Mouse (Mus musculus) stomach, embryonic 14.5 days (tissue): ENCODE results near the gene Cenpu. TPM values are rescaled to one million over a fixed set of nuclear protein-coding genes. Genes with fewer than 3 reads are reported as not detected.

Experiments
- ATAC-seq: fragments of 200-750 bp; cut with Nextera tagmentation; 2 replicates; pipeline ENCODE4 v1.8.0; 2017; ENCODE audit warnings: low read depth, moderate TSS enrichment; ENCODE audit not compliant: insufficient number of reproducible peaks, insufficient read depth, low FRiP score
- H3K27ac ChIP-seq: fragments of 300-500 bp; sonication (generic); 2 replicates; pipeline ENCODE4 v1.5.1; 2014; ENCODE audit warnings: mild to moderate bottlenecking, low read length, moderate library complexity, mixed read lengths
- H3K27me3 ChIP-seq: fragments of 300-500 bp; sonication (generic); 2 replicates; pipeline ENCODE4 v1.6.1; 2014; ENCODE audit warnings: low read length, control low read depth, mixed read lengths; ENCODE audit not compliant: control insufficient read depth, insufficient read depth
- H3K36me3 ChIP-seq: fragments of 300-500 bp; sonication (generic); 2 replicates; pipeline ENCODE4 v1.6.1; 2014; ENCODE audit warnings: mild to moderate bottlenecking, control low read depth, low read length, moderate library complexity, mixed read lengths; ENCODE audit not compliant: control insufficient read depth, insufficient read depth
- H3K4me1 ChIP-seq: fragments of 300-500 bp; sonication (generic); 2 replicates; pipeline ENCODE4 v1.6.1; 2014; ENCODE audit warnings: low read length, control low read depth, mixed read lengths; ENCODE audit not compliant: control insufficient read depth, insufficient read depth
- H3K4me2 ChIP-seq: fragments of 300-500 bp; sonication (generic); replicated peaks from 2 replicates; pipeline ENCODE4 v1.6.1; 2014; ENCODE audit warnings: low read depth, low read length, control low read depth
- H3K4me3 ChIP-seq: fragments of 300-500 bp; sonication (generic); 2 replicates; pipeline ENCODE4 v1.5.1; 2014; ENCODE audit warnings: low read depth, low read length, control low read depth
- H3K9ac ChIP-seq: fragments of 300-500 bp; sonication (generic); replicated peaks from 2 replicates; pipeline ENCODE4 v1.6.1; 2014; ENCODE audit warnings: low read depth, mild to moderate bottlenecking, control low read depth, low read length, moderate library complexity, mixed read lengths
- H3K9me3 ChIP-seq: fragments of 300-500 bp; sonication (generic); 2 replicates; pipeline ENCODE4 v1.6.1; 2016; ENCODE audit warnings: low read depth, low read length, control low read depth; ENCODE audit not compliant: control insufficient read depth
- WGBS: fragments of 180-500 bp; shearing (Covaris S2); extraction: QIAGEN DNeasy Blood & Tissue Kit; methylation state at CpG from one replicate; pipeline ENCODE4 v1.1.7; 2014; 5-methylcytosine and 5-hydroxymethylcytosine counted together
- polyA plus RNA-seq: library from polyadenylated mRNA; unstranded; fragments of >200 nt; fragmentation: Nextera tagmentation; extraction: Ambion mirVana; gene quantifications from 2 replicates; pipeline ENCODE4 v1.2.1, GENCODE M21; 2014

Gene Cenpu
- polyA plus RNA-seq, 1 experiment from 2014 or later, result 14.4 TPM

DNA sequence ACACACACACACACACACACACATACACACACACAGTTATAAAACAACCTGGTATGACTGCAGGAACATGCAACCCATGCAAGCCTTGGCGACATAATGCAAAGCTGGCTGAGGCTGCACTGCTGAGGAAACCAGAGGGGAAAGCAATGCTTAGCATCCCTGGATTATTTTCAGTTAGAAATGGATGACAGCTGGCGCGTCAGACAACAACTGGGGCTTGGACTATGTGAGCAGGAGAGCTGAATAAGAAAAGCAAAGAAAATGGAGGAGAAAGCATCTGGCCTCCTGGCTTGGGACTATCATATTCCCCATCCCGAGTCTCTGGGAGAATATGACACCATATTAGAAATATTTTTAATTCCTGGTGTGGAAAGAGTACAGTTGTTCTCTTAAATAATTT lies 61.1 kb downstream of the Cenpu start:
- no peak overlapping the region for H3K9ac ChIP-seq
- no peak for ATAC-seq
- H3K9me3 ChIP-seq, result no peaks in the 10 kb centered on the region
- H3K4me1 ChIP-seq, result peaks cover 5% of the 10 kb centered on the region
- no peak overlapping the region for H3K4me2 ChIP-seq
- no peak overlapping the region for H3K27ac ChIP-seq
- no peaks in the 10 kb centered on the region for H3K36me3 ChIP-seq
- no peak overlapping the region for H3K4me3 ChIP-seq
- H3K27me3 ChIP-seq, result no peaks in the 10 kb centered on the region
- 67% methylated on average over 4 of the region's 4 CpGs for WGBS

DNA sequence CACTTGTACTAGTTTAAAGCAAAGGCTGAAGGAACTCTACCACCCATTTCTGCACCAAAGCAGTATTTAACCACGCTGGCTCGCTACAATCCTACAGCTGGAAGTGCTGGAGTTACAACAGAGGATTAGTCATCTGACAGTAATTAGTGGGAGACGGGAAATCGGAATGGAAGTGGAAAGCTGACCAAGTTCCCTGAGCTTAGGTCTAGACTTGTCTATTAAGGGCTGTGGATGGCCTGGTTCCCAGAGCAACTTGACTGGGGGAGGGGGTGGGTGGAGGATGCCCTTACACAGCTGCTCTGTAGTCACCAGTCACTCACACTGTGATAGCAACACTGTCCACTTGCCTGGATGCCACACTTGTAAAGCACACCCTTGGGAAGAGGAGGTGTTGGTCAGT lies 61.5 kb downstream of the Cenpu start:
- Histone ChIP-seq H3K9ac (no peak overlapping the region), H3K4me2 (no peak overlapping the region), H3K4me3 (no peak overlapping the region), H3K36me3 (no peaks in the 10 kb centered on the region), H3K27ac (no peak overlapping the region), H3K9me3 (no peaks in the 10 kb centered on the region), H3K4me1 (peaks cover 5% of the 10 kb centered on the region), H3K27me3 (no peaks in the 10 kb centered on the region)
- 43% methylated on average over 4 of the region's 4 CpGs for WGBS
- no peak for ATAC-seq

GRCm38 (mm10) chr8:46615936-46616335 lies 64.1 kb downstream of the Cenpu start:
- WGBS, result 81% methylated on average over 8 of the region's 8 CpGs
- H3K9me3 ChIP-seq, result no peaks in the 10 kb centered on the region
- no peak for ATAC-seq
- no peak overlapping the region for H3K27ac ChIP-seq
- H3K9ac ChIP-seq, result no peak overlapping the region
- H3K4me1 ChIP-seq, result peaks cover 11% of the 10 kb centered on the region
- peak overlapping the region; percentile 60; the same call in 1 of the 2 replicates for H3K4me2 ChIP-seq
- no peaks in the 10 kb centered on the region for H3K36me3 ChIP-seq
- no peak overlapping the region for H3K4me3 ChIP-seq
- H3K27me3 ChIP-seq, result no peaks in the 10 kb centered on the region

DNA sequence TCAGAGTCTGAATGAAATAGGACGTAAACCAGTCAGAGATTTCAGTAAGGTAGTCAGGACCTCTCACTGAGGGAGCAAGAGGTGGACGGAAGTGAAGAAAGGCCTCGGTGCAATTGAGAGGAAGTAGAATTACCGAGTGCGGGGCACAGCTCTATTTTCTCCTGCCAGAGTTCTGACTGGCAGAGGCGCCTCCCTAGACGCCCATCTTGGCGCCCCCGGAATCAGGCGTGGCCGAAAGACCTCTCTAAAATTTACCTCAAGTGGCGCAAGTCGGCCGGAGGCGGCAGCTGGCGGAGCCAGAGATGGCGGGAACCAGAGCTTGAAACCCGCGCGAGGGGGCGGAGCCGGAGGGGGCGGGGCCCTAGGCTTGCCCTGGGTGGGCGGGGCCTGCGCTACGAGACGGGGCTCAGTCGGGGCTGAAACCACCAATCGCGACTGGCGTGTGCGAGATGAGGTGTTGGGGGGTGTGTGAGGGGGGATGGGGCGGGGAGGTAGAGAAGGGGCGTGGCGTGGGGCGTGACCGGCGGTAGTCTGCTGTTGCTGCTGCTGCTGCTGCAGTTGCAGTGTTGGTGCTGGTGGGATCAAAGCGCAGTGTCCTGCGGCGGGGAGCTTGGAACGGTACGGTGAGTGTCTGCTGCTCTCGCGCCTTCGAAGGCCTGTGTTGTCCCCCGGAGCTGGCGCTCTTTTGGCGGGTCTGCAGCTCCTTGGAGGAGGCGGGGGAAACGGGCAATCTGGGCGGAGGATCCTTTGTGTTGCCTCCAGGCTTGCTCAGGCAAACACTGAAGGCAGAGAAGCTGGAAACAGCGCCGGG lies 65.3 kb downstream of the Cenpu start, which contains the start of the genes Primpol and Casp3:
TSS of gene Primpol (minus strand) at position 334 of the 811 bp plus-strand sequence.
TSS of gene Casp3 (plus strand) at position 413 of the 811 bp plus-strand sequence.
- H3K9me3 ChIP-seq, result no peaks in the 10 kb centered on the region
- H3K4me1 ChIP-seq, result peaks cover 11% of the 10 kb centered on the region
- ATAC-seq, result peak; percentile 97
- WGBS, result under 1% methylated on average over 54 of the region's 54 CpGs
- no peaks in the 10 kb centered on the region for H3K27me3 ChIP-seq
- H3K4me2 ChIP-seq, result peak within 1 kb of the TSS; percentile 97
- peak within 1 kb of the TSS; percentile 83 for H3K9ac ChIP-seq
- H3K4me3 ChIP-seq, result peak within 1 kb of the TSS; percentile 76
- H3K36me3 ChIP-seq, result no peaks in the 10 kb centered on the region
- peak within 1 kb of the TSS; percentile 88 for H3K27ac ChIP-seq

GRCm38 (mm10) chr8:46617690-46618620 lies 66.1 kb downstream of the Cenpu start:
- WGBS, result under 1% methylated on average over 38 of the region's 38 CpGs

GRCm38 (mm10) chr8:46618639-46619320 lies 67.0 kb downstream of the Cenpu start:
- no peaks in the 10 kb centered on the region for H3K9me3 ChIP-seq
- no peak for ATAC-seq
- 4% methylated on average over 10 of the region's 10 CpGs for WGBS
- peaks cover 8% of the 10 kb centered on the region for H3K4me1 ChIP-seq
- no peaks in the 10 kb centered on the region for H3K27me3 ChIP-seq
- H3K4me3 ChIP-seq, result peak overlapping the region; percentile 76
- H3K4me2 ChIP-seq, result peak overlapping the region; percentile 97
- H3K36me3 ChIP-seq, result no peaks in the 10 kb centered on the region
- H3K27ac ChIP-seq, result no peak overlapping the region
- peak overlapping the region; percentile 83 for H3K9ac ChIP-seq

More at GRCm38 (mm10) chr8:46617690-46618620, 66.1 kb downstream of the Cenpu start:
- ATAC-seq, result no peak; the same call in none of the 2 replicates
- Histone ChIP-seq H3K27ac (peak overlapping the region; percentile 88), H3K9ac (peak overlapping the region; percentile 83), H3K4me2 (peak overlapping the region; percentile 97), H3K27me3 (no peaks in the 10 kb centered on the region), H3K4me3 (peak overlapping the region; percentile 76), H3K9me3 (no peaks in the 10 kb centered on the region), H3K36me3 (no peaks in the 10 kb centered on the region), H3K4me1 (peaks cover 11% of the 10 kb centered on the region)

- Histone ChIP-seq H3K9me3 (no peaks in the 10 kb centered on the region), H3K36me3 (no peaks in the 10 kb centered on the region), H3K27ac (no peak overlapping the region), H3K4me1 (peaks cover 15% of the 10 kb centered on the region), H3K9ac (no peak overlapping the region), H3K4me2 (no peak overlapping the region), H3K27me3 (no peaks in the 10 kb centered on the region), H3K4me3 (no peak overlapping the region)
- WGBS, result 57% methylated on average over 9 of the region's 9 CpGs
- ATAC-seq, result no peak
Observed at GRCm38 (mm10) chr8:46622446-46623270, 70.8 kb downstream of the Cenpu start.
